Comparison of ENCODE assay signal across 16 mouse cellular contexts in genomic region chr7:121084840-121085453, GRCm38 (mm10). TPM values are rescaled to one million over a fixed set of nuclear protein-coding genes. Genes with fewer than 3 reads are reported as not detected.
DNase-seq lines count a peak whose midpoint lies in the region; ATAC-seq and TF ChIP-seq lines count a peak whose summit lies in the region.
"Had no signal": no experiment of that assay in that cellular context is flagged by ENCODE, and none has a peak within 500 bp of the region (broad histone marks: within the 10 kb centered on the region; RNA-seq: fewer than 3 reads in every experiment).

No protein-coding gene starts in this region.

- H3K27me3 ChIP-seq in heart, embryonic 15.5 days: no peaks in the 10 kb centered on the region
- no peaks in the 10 kb centered on the region for H3K27me3 ChIP-seq in Patski
- H3K27me3 ChIP-seq: intestine, embryonic 15.5 days; kidney, embryonic 15.5 days; neural tube, embryonic 12.5 days had no signal

- in situ Hi-C loops in Patski (cut with MboI; ENCODE audit: low pct_unique_long_range_greater_than_20kb): loop anchor here (5.0 kb wide), 1 partner anchor 32 kb away; no protein-coding TSS in a partner anchor

- 56% methylated on average over 8 of the region's 8 CpGs for WGBS in heart, embryonic 15.5 days

- CTCF ChIA-PET in Patski (lab: Charles Lee): interaction anchor here (1.0 to 1.7 kb wide), 3 partner anchors 19 to 24 kb away, joined by 3 to 4 read pairs (median 3); no protein-coding TSS in a partner anchor

- ATAC-seq in heart, embryonic 15.5 days (replicated peaks; ENCODE audit: insufficient number of reproducible peaks, insufficient read depth, low FRiP score, low read depth): no peak
- peak; percentile 27 for ATAC-seq in Patski
- ATAC-seq: intestine, embryonic 15.5 days; midbrain, embryonic 16.5 days had no signal

- intact Hi-C loops in heart, postnatal 36 days (cut with DNase I): no loop called here
- intact Hi-C loops in heart, postnatal 10 days (cut with DNase I): no loop called here

- H3K4me3 ChIP-seq in heart, embryonic 15.5 days: no peak overlapping the region
- H3K4me3 ChIP-seq: intestine, embryonic 15.5 days; kidney, embryonic 15.5 days; neural tube, embryonic 12.5 days had no signal

- POLR2A ChIA-PET in Patski (lab: Charles Lee): no interaction called here

- H3K9me3 ChIP-seq in heart, embryonic 15.5 days (replicated peaks): no peaks in the 10 kb centered on the region
- H3K9me3 ChIP-seq: intestine, embryonic 15.5 days; kidney, embryonic 15.5 days; neural tube, embryonic 12.5 days had no signal

- peak overlapping the region; percentile 61 for H3K27ac ChIP-seq in heart, embryonic 15.5 days
- H3K27ac ChIP-seq: intestine, embryonic 15.5 days; kidney, embryonic 15.5 days; macrophage; neural tube, embryonic 12.5 days had no signal

- peaks cover 30% of the 10 kb centered on the region for H3K4me1 ChIP-seq in heart, embryonic 15.5 days (replicated peaks)
- H3K4me1 ChIP-seq: intestine, embryonic 15.5 days; kidney, embryonic 15.5 days had no signal

- DNase-seq in cerebellum, postnatal 10 days: peak; percentile 49 to 68
- DNase-seq in cerebellum, adult 11-12 months: no peak
- DNase-seq in heart, postnatal 36 days: no peak
- no peak for DNase-seq in Patski (ENCODE audit: low read depth, low spot score)
- peak; percentile 48 to 49 for DNase-seq in heart, postnatal 10 days
- DNase-seq in ovary, postnatal 10 days (ENCODE audit: low spot score): no peak
- DNase-seq in lung, adult 18-20 months: no peak
- DNase-seq: cerebellum, postnatal 25 days; liver; lung, embryonic 14.5 days had no signal

- TF ChIP-seq CTCF in Patski (IDR thresholded peaks at IDR 0.05): no peak

- H3K36me3 ChIP-seq in heart, embryonic 15.5 days: no peaks in the 10 kb centered on the region
- H3K36me3 ChIP-seq: intestine, embryonic 15.5 days; kidney, embryonic 15.5 days; neural tube, embryonic 12.5 days had no signal

- H3K4me2 ChIP-seq in heart, embryonic 15.5 days: no peak overlapping the region; the same call in 1 of the 2 replicates
- H3K4me2 ChIP-seq: intestine, embryonic 15.5 days; kidney, embryonic 15.5 days; lung, embryonic 14.5 days; neural tube, embryonic 12.5 days had no signal

- peak overlapping the region; percentile 12; the same call in 1 of the 2 replicates for H3K9ac ChIP-seq in heart, embryonic 15.5 days
- H3K9ac ChIP-seq: intestine, embryonic 15.5 days; kidney, embryonic 15.5 days; lung, embryonic 14.5 days; neural tube, embryonic 12.5 days had no signal

RNA-seq across cellular contexts. Expression of gene Otoa, which starts 3.5 kb away (rescaled TPM):
- polyA plus RNA-seq in heart, embryonic 15.5 days (2015; fragmentation: Nextera tagmentation; extraction: Ambion mirVana): 0.19 and 0.38 TPM in 2 replicates
- not detected for total RNA-seq in heart, postnatal 36 days (2021)
- polyA plus RNA-seq in Patski (2021): 0.09 TPM
- total RNA-seq in heart, postnatal 10 days (2021): 1 to 10 TPM; 2.3 to 4.9 TPM
- polyA plus RNA-seq: macrophage had no signal

RNA-seq across cellular contexts. Expression of gene Igsf6, which starts 10.6 kb away (rescaled TPM):
- 1.2 and 2.5 TPM in 2 replicates for polyA plus RNA-seq in heart, embryonic 15.5 days (2015; fragmentation: Nextera tagmentation; extraction: Ambion mirVana)
- total RNA-seq in heart, postnatal 36 days (2021): 1 to 10 TPM; 1.5 to 2.9 TPM
- polyA plus RNA-seq in Patski (2021): 0.17 TPM
- total RNA-seq in heart, postnatal 10 days (2021): 1 to 10 TPM in 1 of 2 experiments, under 1 TPM in 1; 0.72 to 1.2 TPM

RNA-seq across cellular contexts. Expression of gene Mettl9, which starts 50.7 kb away (rescaled TPM):
- polyA plus RNA-seq in heart, embryonic 15.5 days (2015; fragmentation: Nextera tagmentation; extraction: Ambion mirVana): 87.4 and 92.5 TPM in 2 replicates
- total RNA-seq in heart, postnatal 36 days (2021): 10 to 100 TPM; 85.7 to 93.0 TPM
- polyA plus RNA-seq in Patski (2021): 145 TPM
- total RNA-seq in heart, postnatal 10 days (2021): 100 to 1,000 TPM; 108 to 126 TPM

Comparison
In these comparisons a context has a peak if more than half of its experiments do, and no peak if none do; other contexts are left out.
1. DNase-seq: peak in cerebellum, postnatal 10 days (2 of 2) and heart, postnatal 10 days (2 of 2); none in cerebellum, adult 11-12 months (single experiment), heart, postnatal 36 days (0 of 2), Patski (single experiment), ovary, postnatal 10 days (single experiment) and lung, adult 18-20 months (0 of 2).